Mouse (Mus musculus): ENCODE measurements at regions not wholly inside any gene's neighbourhood (a gene's known extent, or its start where the extent isn't known, plus 50 kb on each side); places are given as distances from the start of the nearest gene placed in this dataset.

DNA sequence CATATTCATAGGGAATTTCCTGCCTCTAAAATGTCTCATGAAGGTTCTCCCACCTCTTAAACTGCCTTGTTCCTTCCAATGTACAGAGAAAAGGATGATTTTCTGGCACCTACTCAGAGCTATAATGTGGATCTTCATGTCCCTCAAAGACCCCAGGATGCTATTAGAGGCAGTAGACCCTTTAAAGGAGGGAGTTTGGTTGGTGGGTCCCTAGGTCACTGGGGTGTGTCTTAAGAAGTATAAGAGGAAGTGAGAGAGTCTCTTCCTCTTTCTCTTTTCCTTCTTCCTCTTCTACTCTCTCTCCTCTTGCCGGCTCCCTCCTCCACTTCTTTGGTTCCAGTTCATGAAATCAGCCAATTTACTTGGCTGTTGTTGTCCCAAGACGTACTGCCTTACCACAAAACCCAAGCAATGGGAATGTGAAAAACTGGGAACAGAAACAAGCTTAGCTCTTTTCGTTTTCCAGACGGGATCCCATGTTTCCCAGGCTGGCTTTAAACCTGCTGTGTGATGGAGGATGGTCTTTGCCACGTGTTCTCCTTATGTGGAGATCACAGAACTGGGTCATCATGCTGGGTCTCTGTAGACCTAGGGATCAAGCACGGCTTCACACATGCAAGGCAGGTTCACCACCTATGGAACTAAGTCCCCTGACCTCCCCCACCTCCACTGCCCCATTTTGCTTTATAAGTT is 74.9 kb downstream of the Kctd12 start:
- Histone ChIP-seq H3K4me1 (replicated peaks; ENCODE audit: control insufficient read depth, insufficient read depth, low read length) (no peaks in the 10 kb centered on the region), H3K4me2 (no peak overlapping the region), H3K27ac (ENCODE audit: low read depth, low read length) (no peak overlapping the region), H3K9ac (ENCODE audit: low read depth, low read length) (no peak overlapping the region), H3K27me3 (replicated peaks; ENCODE audit: control insufficient read depth, insufficient read depth, low read length) (no peaks in the 10 kb centered on the region), H3K9me3 (ENCODE audit: control insufficient read depth, low read length) (no peaks in the 10 kb centered on the region), H3K36me3 (ENCODE audit: control insufficient read depth, insufficient read depth, low read length) (no peaks in the 10 kb centered on the region), H3K4me3 (ENCODE audit: low read depth, low read length) (no peak overlapping the region)
- WGBS: 72% methylated on average over 6 of the region's 6 CpGs
- DNase-seq (ENCODE audit: low spot score) (no peak), ATAC-seq (replicated peaks; ENCODE audit: low FRiP score) (no peak)

DNA sequence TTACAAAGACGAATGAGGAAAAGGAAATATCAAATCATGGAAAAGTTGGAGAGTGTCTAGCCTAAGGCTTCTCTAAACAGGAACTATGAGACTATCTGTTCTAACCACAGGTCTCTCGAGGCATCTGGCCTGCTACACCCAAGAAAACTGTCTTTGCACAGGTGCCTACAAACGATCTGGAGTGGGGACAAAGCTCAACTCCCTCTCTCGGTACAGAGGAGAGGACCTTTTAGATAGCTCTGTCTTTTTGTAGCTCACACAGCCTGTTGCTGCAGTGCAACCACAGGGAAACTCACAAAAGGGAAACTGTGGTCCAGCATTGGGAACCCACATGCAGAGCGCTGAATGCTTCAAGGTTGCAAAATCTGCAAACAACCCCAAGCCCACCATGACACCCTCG is 75.6 kb downstream of the Kctd12 start:
- Histone ChIP-seq H3K4me2 (no peak overlapping the region), H3K27ac (ENCODE audit: low read depth, low read length) (no peak overlapping the region), H3K4me3 (ENCODE audit: low read depth, low read length) (no peak overlapping the region), H3K4me1 (replicated peaks; ENCODE audit: control insufficient read depth, insufficient read depth, low read length) (no peaks in the 10 kb centered on the region), H3K9ac (ENCODE audit: low read depth, low read length) (no peak overlapping the region), H3K9me3 (ENCODE audit: control insufficient read depth, low read length) (no peaks in the 10 kb centered on the region), H3K27me3 (replicated peaks; ENCODE audit: control insufficient read depth, insufficient read depth, low read length) (no peaks in the 10 kb centered on the region), H3K36me3 (ENCODE audit: control insufficient read depth, insufficient read depth, low read length) (no peaks in the 10 kb centered on the region)
- DNase-seq (ENCODE audit: low spot score): no peak
- WGBS: 35% methylated on average over 6 of the region's 6 CpGs
- 0 out of 2 replicates have a peak, but pooled peaks have one; percentile 23 for ATAC-seq (replicated peaks; ENCODE audit: low FRiP score)

DNA sequence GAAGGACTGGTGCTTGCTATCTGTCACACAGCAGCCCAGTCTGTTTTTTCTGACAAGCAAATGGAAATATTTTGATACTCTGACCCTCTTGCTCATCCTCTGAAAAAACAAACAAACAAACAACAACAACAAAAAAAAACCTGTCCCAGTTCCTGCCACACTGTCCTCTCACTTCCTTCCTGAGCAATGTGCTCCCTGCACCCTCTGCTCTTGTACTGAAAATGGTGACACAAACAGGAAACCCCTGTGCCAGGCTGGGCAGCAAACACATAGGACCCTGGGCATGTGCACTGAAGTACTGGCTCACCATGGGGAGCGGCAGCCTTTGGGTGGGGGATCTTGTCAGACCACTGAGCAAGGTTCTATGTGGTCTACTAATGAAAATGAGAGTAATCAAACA is 76.2 kb downstream of the Kctd12 start:
- ATAC-seq (replicated peaks; ENCODE audit: low FRiP score) (no peak), DNase-seq (ENCODE audit: low spot score) (no peak)
- 62% methylated on average over 1 of the region's 1 CpGs for WGBS
- no peaks in the 10 kb centered on the region for H3K4me1 ChIP-seq (replicated peaks; ENCODE audit: control insufficient read depth, insufficient read depth, low read length)
- no peak overlapping the region for H3K9ac ChIP-seq (ENCODE audit: low read depth, low read length)
- no peaks in the 10 kb centered on the region for H3K36me3 ChIP-seq (ENCODE audit: control insufficient read depth, insufficient read depth, low read length)
- H3K4me2 ChIP-seq: no peak overlapping the region
- no peak overlapping the region for H3K4me3 ChIP-seq (ENCODE audit: low read depth, low read length)
- H3K27me3 ChIP-seq (replicated peaks; ENCODE audit: control insufficient read depth, insufficient read depth, low read length): no peaks in the 10 kb centered on the region
- no peak overlapping the region for H3K27ac ChIP-seq (ENCODE audit: low read depth, low read length)
- H3K9me3 ChIP-seq (ENCODE audit: control insufficient read depth, low read length): no peaks in the 10 kb centered on the region

DNA sequence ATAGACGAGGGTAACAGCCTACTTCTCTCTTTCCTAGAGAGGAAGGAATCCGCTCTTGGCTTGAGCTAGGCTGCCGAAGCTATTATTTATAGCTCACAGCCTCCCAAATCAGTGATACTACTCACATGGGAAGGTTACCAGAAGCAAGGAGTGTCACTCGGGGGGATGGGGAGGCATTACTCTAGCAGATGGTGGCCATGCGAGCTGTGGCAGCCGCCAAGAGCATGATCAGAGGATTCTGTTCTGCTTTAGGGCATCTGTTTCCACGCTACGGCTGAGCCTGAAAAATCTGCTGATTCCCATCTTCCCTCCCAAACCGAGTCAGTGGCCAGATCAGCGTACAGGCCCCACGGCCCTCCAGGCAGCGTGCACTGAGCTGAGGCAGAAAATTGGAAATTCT is 79.5 kb downstream of the Kctd12 start:
- ATAC-seq (replicated peaks; ENCODE audit: low FRiP score) (no peak), DNase-seq (ENCODE audit: low spot score) (no peak)
- Histone ChIP-seq H3K4me2 (no peak overlapping the region), H3K36me3 (ENCODE audit: control insufficient read depth, insufficient read depth, low read length) (no peaks in the 10 kb centered on the region), H3K9me3 (ENCODE audit: control insufficient read depth, low read length) (no peaks in the 10 kb centered on the region), H3K27ac (ENCODE audit: low read depth, low read length) (no peak overlapping the region), H3K9ac (ENCODE audit: low read depth, low read length) (no peak overlapping the region), H3K4me1 (replicated peaks; ENCODE audit: control insufficient read depth, insufficient read depth, low read length) (no peaks in the 10 kb centered on the region), H3K27me3 (replicated peaks; ENCODE audit: control insufficient read depth, insufficient read depth, low read length) (no peaks in the 10 kb centered on the region), H3K4me3 (ENCODE audit: low read depth, low read length) (no peak overlapping the region)
- 40% methylated on average over 12 of the region's 12 CpGs for WGBS

DNA sequence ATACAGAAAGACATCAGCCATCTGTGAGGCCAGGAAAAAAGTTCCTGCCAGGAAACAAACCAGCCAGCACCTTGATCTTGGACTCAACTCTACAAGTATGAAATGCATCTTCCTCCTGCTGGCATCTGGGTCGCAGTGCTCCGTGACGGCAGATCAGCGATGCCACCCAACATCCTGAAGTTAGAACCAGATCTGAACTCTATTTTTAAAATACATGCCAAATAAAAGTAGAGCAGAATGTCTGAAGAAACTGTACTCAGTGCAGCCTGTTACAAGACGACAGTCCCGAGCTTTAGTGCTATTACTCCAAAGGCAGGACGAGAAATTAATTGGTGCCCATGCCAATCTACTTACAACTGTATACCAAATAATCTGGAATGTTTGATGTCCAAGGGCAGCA is 80.2 kb downstream of the Kctd12 start:
- Histone ChIP-seq H3K4me2 (no peak overlapping the region), H3K27me3 (replicated peaks; ENCODE audit: control insufficient read depth, insufficient read depth, low read length) (no peaks in the 10 kb centered on the region), H3K27ac (ENCODE audit: low read depth, low read length) (no peak overlapping the region), H3K4me3 (ENCODE audit: low read depth, low read length) (no peak overlapping the region), H3K9ac (ENCODE audit: low read depth, low read length) (no peak overlapping the region), H3K9me3 (ENCODE audit: control insufficient read depth, low read length) (no peaks in the 10 kb centered on the region), H3K36me3 (ENCODE audit: control insufficient read depth, insufficient read depth, low read length) (no peaks in the 10 kb centered on the region), H3K4me1 (replicated peaks; ENCODE audit: control insufficient read depth, insufficient read depth, low read length) (no peaks in the 10 kb centered on the region)
- WGBS: 89% methylated on average over 7 of the region's 7 CpGs
- no peak for DNase-seq (ENCODE audit: low spot score)
- no peak for ATAC-seq (replicated peaks; ENCODE audit: low FRiP score)

DNA sequence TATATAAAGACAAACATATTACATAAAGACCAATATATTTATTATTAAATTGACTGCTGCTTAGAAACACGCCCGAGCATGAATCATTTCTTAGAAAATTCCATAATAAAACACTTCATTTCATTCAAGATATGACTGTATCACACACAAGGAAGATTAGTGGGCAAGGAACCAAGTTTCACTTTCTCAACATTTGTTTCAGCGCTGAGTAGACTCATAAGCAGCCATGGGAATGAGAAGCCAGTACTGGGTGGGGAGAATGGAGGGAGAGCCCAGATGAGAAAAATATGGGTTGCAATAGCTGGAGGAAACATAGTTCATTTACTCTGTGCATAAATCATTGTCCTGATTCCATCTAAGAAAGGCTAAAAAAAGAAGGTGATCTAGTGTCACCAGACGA is 84.0 kb downstream of the Kctd12 start:
- H3K27ac ChIP-seq (ENCODE audit: low read depth, low read length): no peak overlapping the region
- ATAC-seq (replicated peaks; ENCODE audit: low FRiP score) (no peak), DNase-seq (ENCODE audit: low spot score) (no peak)
- no peaks in the 10 kb centered on the region for H3K4me1 ChIP-seq (replicated peaks; ENCODE audit: control insufficient read depth, insufficient read depth, low read length)
- no peak overlapping the region for H3K9ac ChIP-seq (ENCODE audit: low read depth, low read length)
- no peaks in the 10 kb centered on the region for H3K36me3 ChIP-seq (ENCODE audit: control insufficient read depth, insufficient read depth, low read length)
- H3K27me3 ChIP-seq (replicated peaks; ENCODE audit: control insufficient read depth, insufficient read depth, low read length): no peaks in the 10 kb centered on the region
- H3K4me3 ChIP-seq (ENCODE audit: low read depth, low read length): no peak overlapping the region
- 83% methylated on average over 4 of the region's 4 CpGs for WGBS
- no peak overlapping the region for H3K4me2 ChIP-seq
- H3K9me3 ChIP-seq (ENCODE audit: control insufficient read depth, low read length): no peaks in the 10 kb centered on the region

DNA sequence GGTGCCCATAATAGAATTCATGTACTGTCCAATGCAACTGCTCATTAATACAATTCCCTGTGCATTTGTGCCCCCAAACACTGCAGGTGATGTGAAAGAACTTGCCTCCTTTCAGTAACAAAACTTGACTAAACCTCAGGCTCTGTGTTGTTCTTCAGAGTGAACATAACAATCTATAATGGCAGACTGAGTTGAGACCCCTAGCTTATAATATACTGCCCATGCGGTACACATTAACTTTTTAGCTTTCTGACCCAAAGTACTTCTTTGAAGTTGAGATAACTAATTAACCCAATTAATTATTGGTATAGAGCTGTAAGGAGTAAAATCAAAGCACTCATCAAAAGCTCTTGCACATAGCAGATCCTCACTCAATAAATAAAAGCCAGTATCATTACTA is 85.4 kb downstream of the Kctd12 start:
- Histone ChIP-seq H3K36me3 (ENCODE audit: control insufficient read depth, insufficient read depth, low read length) (no peaks in the 10 kb centered on the region), H3K27me3 (replicated peaks; ENCODE audit: control insufficient read depth, insufficient read depth, low read length) (no peaks in the 10 kb centered on the region), H3K9ac (ENCODE audit: low read depth, low read length) (no peak overlapping the region), H3K9me3 (ENCODE audit: control insufficient read depth, low read length) (no peaks in the 10 kb centered on the region), H3K27ac (ENCODE audit: low read depth, low read length) (no peak overlapping the region), H3K4me3 (ENCODE audit: low read depth, low read length) (no peak overlapping the region), H3K4me2 (no peak overlapping the region), H3K4me1 (replicated peaks; ENCODE audit: control insufficient read depth, insufficient read depth, low read length) (no peaks in the 10 kb centered on the region)
- no peak for ATAC-seq (replicated peaks; ENCODE audit: low FRiP score)
- 82% methylated on average over 1 of the region's 1 CpGs for WGBS
- DNase-seq (ENCODE audit: low spot score): no peak

DNA sequence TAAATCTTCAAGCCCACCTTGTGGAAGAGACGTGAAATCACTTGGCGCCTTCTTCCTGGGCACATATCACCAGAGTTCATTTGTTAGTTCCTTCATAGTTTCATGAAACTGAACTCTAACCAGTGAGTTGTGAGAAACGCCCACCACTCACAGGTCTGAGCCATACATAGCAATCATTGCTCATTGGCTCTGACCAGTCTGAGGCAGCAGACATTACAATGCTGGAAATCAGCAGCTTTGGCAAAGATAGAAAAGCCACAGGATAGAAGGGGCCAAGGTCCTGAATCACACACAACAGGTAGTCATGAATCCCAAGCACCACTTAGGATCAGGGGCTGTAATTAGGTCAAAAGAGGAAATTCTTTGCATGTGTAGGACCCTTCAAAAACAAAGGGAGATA is 85.9 kb downstream of the Kctd12 start:
- no peaks in the 10 kb centered on the region for H3K27me3 ChIP-seq (replicated peaks; ENCODE audit: control insufficient read depth, insufficient read depth, low read length)
- no peak overlapping the region for H3K4me2 ChIP-seq
- DNase-seq (ENCODE audit: low spot score): no peak
- H3K9me3 ChIP-seq (ENCODE audit: control insufficient read depth, low read length): no peaks in the 10 kb centered on the region
- no peak overlapping the region for H3K27ac ChIP-seq (ENCODE audit: low read depth, low read length)
- no peak overlapping the region for H3K9ac ChIP-seq (ENCODE audit: low read depth, low read length)
- H3K4me3 ChIP-seq (ENCODE audit: low read depth, low read length): no peak overlapping the region
- 83% methylated on average over 3 of the region's 3 CpGs for WGBS
- no peaks in the 10 kb centered on the region for H3K4me1 ChIP-seq (replicated peaks; ENCODE audit: control insufficient read depth, insufficient read depth, low read length)
- H3K36me3 ChIP-seq (ENCODE audit: control insufficient read depth, insufficient read depth, low read length): no peaks in the 10 kb centered on the region
- ATAC-seq (replicated peaks; ENCODE audit: low FRiP score): no peak

DNA sequence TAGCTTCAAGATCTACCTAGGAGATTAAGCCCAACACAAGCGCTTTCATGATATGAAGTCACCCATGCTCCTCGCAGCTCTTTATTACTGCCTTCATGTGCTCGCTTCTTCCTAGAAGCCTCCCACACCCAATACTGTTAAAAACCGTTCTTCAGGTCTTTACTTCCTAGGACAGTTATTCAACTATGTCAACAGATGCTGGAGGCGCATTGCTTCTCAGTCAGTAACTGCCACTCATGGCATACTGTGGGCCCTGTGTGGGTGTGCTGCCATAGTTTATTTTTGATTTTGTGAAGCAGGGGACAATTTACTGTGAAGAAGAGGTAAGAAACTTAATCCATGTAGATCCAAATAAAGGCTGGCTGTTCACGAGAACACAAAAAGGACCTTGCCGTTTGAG is 89.2 kb downstream of the Kctd12 start:
- H3K4me3 ChIP-seq (ENCODE audit: low read depth, low read length): no peak overlapping the region
- DNase-seq (ENCODE audit: low spot score): no peak
- WGBS: 90% methylated on average over 7 of the region's 7 CpGs
- no peak overlapping the region for H3K27ac ChIP-seq (ENCODE audit: low read depth, low read length)
- no peak for ATAC-seq (replicated peaks; ENCODE audit: low FRiP score)
- no peak overlapping the region for H3K9ac ChIP-seq (ENCODE audit: low read depth, low read length)
- no peaks in the 10 kb centered on the region for H3K4me1 ChIP-seq (replicated peaks; ENCODE audit: control insufficient read depth, insufficient read depth, low read length)
- H3K4me2 ChIP-seq: no peak overlapping the region
- H3K9me3 ChIP-seq (ENCODE audit: control insufficient read depth, low read length): no peaks in the 10 kb centered on the region
- no peaks in the 10 kb centered on the region for H3K36me3 ChIP-seq (ENCODE audit: control insufficient read depth, insufficient read depth, low read length)
- H3K27me3 ChIP-seq (replicated peaks; ENCODE audit: control insufficient read depth, insufficient read depth, low read length): no peaks in the 10 kb centered on the region

Measured in liver, embryonic 11.5 days (tissue).